Mouse (Mus musculus): ENCODE results near the gene Ccl4. TPM values are rescaled to one million over a fixed set of nuclear protein-coding genes. Genes with fewer than 3 reads are reported as not detected.

Ccl4 gene
- total and polyA plus RNA-seq, 2 experiments from 2014 or later: 0.58 TPM; not detected in 1

DNA sequence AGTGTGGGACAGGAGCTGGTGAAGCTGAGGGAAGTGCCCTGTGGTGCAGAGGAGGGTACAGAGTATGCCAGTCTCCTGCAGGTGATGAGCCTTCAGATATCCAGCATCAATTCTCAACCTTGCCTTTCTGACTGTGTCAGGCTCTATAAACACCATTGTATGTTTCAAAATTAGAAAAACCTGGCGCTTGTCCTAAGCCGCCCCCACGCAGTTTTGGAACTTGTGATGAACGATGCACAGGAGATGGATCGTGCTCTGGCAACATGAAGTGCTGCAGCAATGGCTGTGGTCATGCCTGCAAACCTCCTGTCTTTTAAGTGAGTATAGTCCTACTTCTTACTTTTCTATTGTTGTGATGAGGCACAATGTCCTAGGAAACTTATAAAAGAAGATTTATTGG, 47.3 kb downstream of the Ccl4 start:
- no peak for ATAC-seq
- Histone ChIP-seq H3K27me3 (ENCODE audit: insufficient read depth, low read length) (no peaks in the 10 kb centered on the region), H3K4me2 (ENCODE audit: low read depth) (no peak overlapping the region), H3K36me3 (ENCODE audit: insufficient read depth) (no peaks in the 10 kb centered on the region), H3K4me1 (ENCODE audit: insufficient read depth) (no peaks in the 10 kb centered on the region), H3K9ac (no peak overlapping the region), H3K4me3 (ENCODE audit: low read depth, low read length) (no peak overlapping the region), H3K9me3 (ENCODE audit: low read length) (no peaks in the 10 kb centered on the region), H3K27ac (ENCODE audit: low read depth, low read length) (no peak overlapping the region)
- no peak for DNase-seq
- 93% methylated on average over 5 of the region's 5 CpGs for WGBS
- no peak for TF ChIP-seq CTCF (IDR thresholded peaks at IDR 0.05; ENCODE audit: low read depth)

DNA sequence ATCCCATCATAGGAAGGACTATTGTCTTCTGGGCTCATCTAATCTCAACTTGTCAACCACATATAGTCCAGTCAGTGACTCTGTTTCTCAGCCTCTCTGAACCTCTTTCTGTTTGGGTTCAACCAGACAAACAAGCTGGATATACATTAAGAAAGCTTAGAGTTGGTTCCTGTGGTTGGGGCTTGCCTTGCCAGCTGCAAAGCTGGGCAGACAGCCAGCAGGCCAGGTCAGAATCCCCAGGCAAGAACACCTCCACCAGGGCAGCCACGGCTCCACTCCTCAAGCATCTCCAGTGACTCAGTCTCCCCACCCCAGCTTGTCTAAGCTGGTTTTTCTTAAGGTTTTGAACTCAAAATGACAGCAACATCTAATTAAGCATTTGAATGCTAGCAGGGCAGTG, 50.3 kb downstream of the Ccl4 start:
- no peak overlapping the region for H3K4me3 ChIP-seq (ENCODE audit: low read depth, low read length)
- H3K9me3 ChIP-seq (ENCODE audit: low read length): no peaks in the 10 kb centered on the region
- no peaks in the 10 kb centered on the region for H3K27me3 ChIP-seq (ENCODE audit: insufficient read depth, low read length)
- ATAC-seq: no peak
- WGBS: 71% methylated on average over 1 of the region's 1 CpGs
- no peak overlapping the region for H3K9ac ChIP-seq
- H3K27ac ChIP-seq (ENCODE audit: low read depth, low read length): no peak overlapping the region
- H3K4me2 ChIP-seq (ENCODE audit: low read depth): no peak overlapping the region
- H3K36me3 ChIP-seq (ENCODE audit: insufficient read depth): no peaks in the 10 kb centered on the region
- TF ChIP-seq CTCF (IDR thresholded peaks at IDR 0.05; ENCODE audit: low read depth): no peak
- no peaks in the 10 kb centered on the region for H3K4me1 ChIP-seq (ENCODE audit: insufficient read depth)
- DNase-seq: no peak

DNA sequence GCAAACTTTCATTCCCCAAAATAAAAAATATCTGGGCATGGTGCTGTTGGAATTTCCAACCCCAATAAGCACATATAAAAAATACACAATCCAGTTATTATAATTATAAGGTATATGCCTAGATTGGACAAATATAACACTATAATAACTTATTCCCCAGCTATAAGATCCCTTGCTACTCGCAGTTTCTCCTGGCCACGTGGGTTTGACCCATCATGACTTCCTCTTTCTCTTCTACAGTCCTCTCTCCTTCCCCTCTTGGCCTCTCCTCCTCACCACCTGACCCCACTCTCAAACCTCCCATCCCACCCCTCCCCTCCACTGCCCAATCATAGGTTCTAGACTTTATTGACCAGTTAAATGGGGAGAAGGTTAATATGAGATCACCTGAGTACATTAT, 51.5 kb downstream of the Ccl4 start:
- no peak for TF ChIP-seq CTCF (IDR thresholded peaks at IDR 0.05; ENCODE audit: low read depth)
- no peaks in the 10 kb centered on the region for H3K9me3 ChIP-seq (ENCODE audit: low read length)
- ATAC-seq: no peak
- H3K4me2 ChIP-seq (ENCODE audit: low read depth): no peak overlapping the region
- H3K27ac ChIP-seq (ENCODE audit: low read depth, low read length): no peak overlapping the region
- no peaks in the 10 kb centered on the region for H3K4me1 ChIP-seq (ENCODE audit: insufficient read depth)
- DNase-seq: no peak
- H3K27me3 ChIP-seq (ENCODE audit: insufficient read depth, low read length): no peaks in the 10 kb centered on the region
- 87% methylated on average over 2 of the region's 2 CpGs for WGBS
- no peaks in the 10 kb centered on the region for H3K36me3 ChIP-seq (ENCODE audit: insufficient read depth)
- H3K9ac ChIP-seq: no peak overlapping the region
- no peak overlapping the region for H3K4me3 ChIP-seq (ENCODE audit: low read depth, low read length)

Other genes with a start within 250 kb of the Ccl4 start
- gene Gas2l2, start 233.1 kb upstream of the Ccl4 start, total RNA-seq (2014; rRNA removed): 1.2 and 1.3 TPM in 2 replicates
- 0.50 and 0.98 TPM in 2 replicates for gene Gas2l2, start 233.1 kb upstream of the Ccl4 start, polyA plus RNA-seq (2015; fragmentation: Nextera tagmentation; extraction: Ambion mirVana)
- gene 1700020L24Rik, start 224.9 kb upstream of the Ccl4 start, total RNA-seq (2014; rRNA removed): 0.24 and 0.77 TPM in 2 replicates
- gene 1700020L24Rik, start 224.9 kb upstream of the Ccl4 start, polyA plus RNA-seq (2015; fragmentation: Nextera tagmentation; extraction: Ambion mirVana): 0.40 and 0.63 TPM in 2 replicates
- 2.5 and 5.6 TPM in 2 replicates for gene Mmp28, start 199.5 kb upstream of the Ccl4 start, total RNA-seq (2014; rRNA removed)
- 0.97 and 1.1 TPM in 2 replicates for gene Mmp28, start 199.5 kb upstream of the Ccl4 start, polyA plus RNA-seq (2015; fragmentation: Nextera tagmentation; extraction: Ambion mirVana)
- 16.5 and 27.8 TPM in 2 replicates for gene Taf15, start 189.5 kb upstream of the Ccl4 start, total RNA-seq (2014; rRNA removed)
- 4.2 and 10.5 TPM in 2 replicates for gene Taf15, start 189.5 kb upstream of the Ccl4 start, polyA plus RNA-seq (2015; fragmentation: Nextera tagmentation; extraction: Ambion mirVana)
- not detected in 2 replicates for gene Heatr9, start 140.4 kb upstream of the Ccl4 start, total RNA-seq (2014; rRNA removed)
- gene Heatr9, start 140.4 kb upstream of the Ccl4 start, polyA plus RNA-seq (2015; fragmentation: Nextera tagmentation; extraction: Ambion mirVana): not detected in 2 replicates
- not detected in 2 replicates for gene Ccl5, start 132.1 kb upstream of the Ccl4 start, total RNA-seq (2014; rRNA removed)
- gene Ccl5, start 132.1 kb upstream of the Ccl4 start, polyA plus RNA-seq (2015; fragmentation: Nextera tagmentation; extraction: Ambion mirVana): 0.98 and 1.1 TPM in 2 replicates
- 1.2 and 1.8 TPM in 2 replicates for gene Ccl9, start 83.9 kb upstream of the Ccl4 start, total RNA-seq (2014; rRNA removed)
- 2.5 and 3.4 TPM in 2 replicates for gene Ccl9, start 83.9 kb upstream of the Ccl4 start, polyA plus RNA-seq (2015; fragmentation: Nextera tagmentation; extraction: Ambion mirVana)
- gene Ccl6, start 69.5 kb upstream of the Ccl4 start, total RNA-seq (2014; rRNA removed): 0.77 and 5.0 TPM in 2 replicates
- gene Ccl6, start 69.5 kb upstream of the Ccl4 start, polyA plus RNA-seq (2015; fragmentation: Nextera tagmentation; extraction: Ambion mirVana): 3.5 and 3.7 TPM in 2 replicates
- gene Rpl9-ps1, start 17.0 kb upstream of the Ccl4 start, total RNA-seq (2014; rRNA removed): not detected in 2 replicates
- gene Rpl9-ps1, start 17.0 kb upstream of the Ccl4 start, polyA plus RNA-seq (2015; fragmentation: Nextera tagmentation; extraction: Ambion mirVana): not detected in 2 replicates
- gene Ccl3, start 13.2 kb upstream of the Ccl4 start, total RNA-seq (2014; rRNA removed): 0.62 and 1.6 TPM in 2 replicates
- gene Ccl3, start 13.2 kb upstream of the Ccl4 start, polyA plus RNA-seq (2015; fragmentation: Nextera tagmentation; extraction: Ambion mirVana): 1.0 and 1.9 TPM in 2 replicates
- gene Wfdc17, start 41.4 kb downstream of the Ccl4 start, total RNA-seq (2014; rRNA removed): not detected in 2 replicates
- 0.69 TPM in 1 of 2 replicates, not detected in the other for gene Wfdc17, start 41.4 kb downstream of the Ccl4 start, polyA plus RNA-seq (2015; fragmentation: Nextera tagmentation; extraction: Ambion mirVana)
- not detected in 2 replicates for gene Wfdc18, start 46.4 kb downstream of the Ccl4 start, total RNA-seq (2014; rRNA removed)
- gene Wfdc18, start 46.4 kb downstream of the Ccl4 start, polyA plus RNA-seq (2015; fragmentation: Nextera tagmentation; extraction: Ambion mirVana): 1.2 and 2.4 TPM in 2 replicates
- not detected in 2 replicates for gene Wfdc21, start 84.4 kb downstream of the Ccl4 start, total RNA-seq (2014; rRNA removed)
- 0.89 TPM in 1 of 2 replicates, not detected in the other for gene Wfdc21, start 84.4 kb downstream of the Ccl4 start, polyA plus RNA-seq (2015; fragmentation: Nextera tagmentation; extraction: Ambion mirVana)
- gene Heatr6, start 91.1 kb downstream of the Ccl4 start, total RNA-seq (2014; rRNA removed): 27.6 and 29.5 TPM in 2 replicates
- 14.0 and 22.2 TPM in 2 replicates for gene Heatr6, start 91.1 kb downstream of the Ccl4 start, polyA plus RNA-seq (2015; fragmentation: Nextera tagmentation; extraction: Ambion mirVana)
- gene Hnf1b, start 187.5 kb downstream of the Ccl4 start, total RNA-seq (2014; rRNA removed): 0.08 TPM in 1 of 2 replicates, not detected in the other
- 0.15 and 0.27 TPM in 2 replicates for gene Hnf1b, start 187.5 kb downstream of the Ccl4 start, polyA plus RNA-seq (2015; fragmentation: Nextera tagmentation; extraction: Ambion mirVana)